Mouse (Mus musculus) thymus, adult 2 months (tissue): ENCODE results near the gene Dlx1. TPM values are rescaled to one million over a fixed set of nuclear protein-coding genes. Genes with fewer than 3 reads are reported as not detected.

Source experiments
- DNase-seq: peaks from one replicate; pipeline ENCODE4 v3.0.0; 2021
- H3K27ac ChIP-seq: fragments of 200-500 bp; 2 replicates; pipeline ENCODE4 v1.5.1; 2012; ENCODE audit warnings: low read length, control low read depth; ENCODE audit not compliant: control insufficient read depth, insufficient read depth
- H3K27me3 ChIP-seq: fragments of 200-500 bp; 2 replicates; pipeline ENCODE4 v1.6.1; 2012; ENCODE audit warnings: mild to moderate bottlenecking, low read length, moderate library complexity, mixed read lengths; ENCODE audit not compliant: control insufficient read depth, insufficient read depth
- H3K36me3 ChIP-seq: fragments of 200-500 bp; 2 replicates; pipeline ENCODE4 v1.6.1; 2012; ENCODE audit warnings: mild to moderate bottlenecking, low read length, moderate library complexity; ENCODE audit not compliant: control insufficient read depth, insufficient read depth
- H3K4me1 ChIP-seq: fragments of 200-500 bp; replicated peaks from 2 replicates; pipeline ENCODE4 v1.6.1; 2012; ENCODE audit warnings: low read length; ENCODE audit not compliant: control insufficient read depth, insufficient read depth
- H3K4me3 ChIP-seq: fragments of 200-500 bp; 2 replicates; pipeline ENCODE4 v1.5.1; 2012; ENCODE audit warnings: mild to moderate bottlenecking, low read length, control low read depth, moderate library complexity; ENCODE audit not compliant: control insufficient read depth, insufficient read depth
- CTCF ChIP-seq: fragments of 200-500 bp; IDR thresholded peaks from 2 replicates; pipeline ENCODE4 v1.5.1; 2012; ENCODE audit warnings: mild to moderate bottlenecking, control low read depth, low read length, moderate library complexity, borderline replicate concordance; ENCODE audit not compliant: control insufficient read depth, poor library complexity, insufficient read depth; ENCODE audit errors: extremely low read depth
- POLR2A ChIP-seq: fragments of 200-500 bp; IDR thresholded peaks from 2 replicates; pipeline ENCODE4 v1.6.1; 2012; ENCODE audit warnings: mild to moderate bottlenecking, low read length, control low read depth, moderate library complexity; ENCODE audit not compliant: control insufficient read depth, poor library complexity, insufficient read depth; ENCODE audit errors: extremely low read depth
- WGBS: fragments of 180-500 bp; shearing (Covaris S2); methylation state at CpG from one replicate; pipeline ENCODE4 v1.1.7; 2018; 5-methylcytosine and 5-hydroxymethylcytosine counted together
- polyA plus RNA-seq: library from polyadenylated mRNA; depleted of rRNA; stranded (reverse); fragments of >200 nt; gene quantifications from 2 replicates; pipeline ENCODE4 v1.2.3, GENCODE M21; 2012; rRNA removed

The Dlx1 gene
- 0.78 and 0.99 TPM in 2 replicates for polyA plus RNA-seq

- peak within 1 kb of the TSS; percentile 62 for H3K4me3 ChIP-seq
- TF ChIP-seq POLR2A (no peak), CTCF (no peak)
- H3K36me3 ChIP-seq = no peaks in the 10 kb centered on the region
- peaks cover 44% of the 10 kb centered on the region for H3K27me3 ChIP-seq
- no peak for DNase-seq
- no peak within 1 kb of the TSS for H3K27ac ChIP-seq
- WGBS = 10% methylated on average over 26 of the region's 26 CpGs
- H3K4me1 ChIP-seq = peaks cover 56% of the 10 kb centered on the region
Measured at GRCm38 (mm10) chr2:71528014-71528713, at the start of gene Dlx1. TSS of gene Dlx1 (plus strand) at chr2:71528113.

- WGBS = 93% methylated on average over 7 of the region's 7 CpGs
- no peaks in the 10 kb centered on the region for H3K27me3 ChIP-seq
Measured at GRCm38 (mm10) chr2:71479917-71480316, 48.0 kb upstream of the Dlx1 start.

DNA sequence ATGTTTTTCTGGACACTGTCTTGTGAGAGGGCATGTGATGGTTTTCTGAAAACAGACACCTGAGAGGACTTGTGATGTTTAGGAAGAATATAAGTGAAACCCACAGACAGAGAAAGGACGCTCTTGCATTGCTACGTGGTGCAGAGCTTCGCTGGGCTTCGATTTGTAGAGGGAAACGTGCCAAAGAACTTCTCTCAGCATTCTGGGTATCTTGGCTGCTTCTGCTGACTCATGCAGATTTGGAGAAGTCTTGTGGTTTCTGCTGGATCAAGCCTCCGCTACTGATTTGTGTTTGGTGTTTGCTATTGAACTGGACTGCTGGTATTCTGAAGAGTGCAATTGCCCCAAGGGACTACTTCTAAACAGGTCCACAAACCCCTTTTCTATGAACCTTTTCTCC is 46.1 kb upstream of the Dlx1 start:
- DNase-seq = no peak
- H3K4me1 ChIP-seq = no peaks in the 10 kb centered on the region
- H3K27me3 ChIP-seq = no peaks in the 10 kb centered on the region
- no peak overlapping the region for H3K4me3 ChIP-seq
- H3K36me3 ChIP-seq = no peaks in the 10 kb centered on the region
- H3K27ac ChIP-seq = no peak overlapping the region
- TF ChIP-seq POLR2A (no peak), CTCF (no peak)
- 26% methylated on average over 6 of the region's 6 CpGs for WGBS

More at GRCm38 (mm10) chr2:71479917-71480316, 48.0 kb upstream of the Dlx1 start:
- Histone ChIP-seq H3K4me1 (no peaks in the 10 kb centered on the region; the same call in 1 of the 2 replicates), H3K4me3 (no peak overlapping the region), H3K27ac (no peak overlapping the region), H3K36me3 (no peaks in the 10 kb centered on the region)
- TF ChIP-seq POLR2A (no peak), CTCF (no peak)
- no peak for DNase-seq

DNA sequence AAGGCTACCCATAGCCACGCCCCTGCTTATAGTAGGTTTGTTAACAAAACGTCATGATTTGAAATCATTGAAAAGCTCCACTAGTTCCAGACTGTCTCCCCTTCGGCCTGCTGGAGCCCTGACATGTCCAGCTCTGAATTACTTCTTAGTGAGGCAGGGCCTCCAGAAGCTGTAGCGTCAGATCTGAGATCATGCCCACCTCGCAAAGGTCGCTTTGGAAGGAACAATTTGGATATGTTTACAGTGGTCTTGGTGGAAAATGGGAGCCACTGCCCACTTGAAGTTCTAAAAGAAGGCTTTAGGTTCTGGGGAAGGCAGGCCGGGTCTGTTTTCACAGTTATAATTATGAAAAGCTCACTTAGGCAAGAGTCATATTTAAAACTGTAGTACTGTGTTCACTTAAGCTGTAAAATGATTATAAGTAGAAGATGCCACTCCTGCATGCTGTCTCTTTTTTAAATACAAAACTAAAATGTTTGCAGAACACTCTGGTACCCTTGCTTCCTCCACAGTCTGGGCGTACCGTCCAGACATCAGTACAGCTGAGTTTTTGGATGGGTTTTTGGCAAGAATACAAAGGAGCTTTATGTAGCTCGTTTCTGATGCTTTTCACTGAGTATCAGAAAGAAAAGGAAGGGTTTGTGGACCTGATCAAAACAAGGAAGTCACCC is 44.7 kb upstream of the Dlx1 start:
- Histone ChIP-seq H3K27me3 (no peaks in the 10 kb centered on the region), H3K27ac (no peak overlapping the region), H3K4me1 (no peaks in the 10 kb centered on the region), H3K36me3 (no peaks in the 10 kb centered on the region), H3K4me3 (no peak overlapping the region)
- 88% methylated on average over 10 of the region's 10 CpGs for WGBS
- DNase-seq = no peak
- no peak for TF ChIP-seq CTCF
- no peak for TF ChIP-seq POLR2A

- no peak overlapping the region for H3K4me3 ChIP-seq
- WGBS = 87% methylated on average over 5 of the region's 5 CpGs
Measured at GRCm38 (mm10) chr2:71483717-71484066, 44.2 kb upstream of the Dlx1 start.

GRCm38 (mm10) chr2:71491295-71491694 is 36.6 kb upstream of the Dlx1 start:
- DNase-seq = no peak
- no peaks in the 10 kb centered on the region for H3K4me1 ChIP-seq
- TF ChIP-seq CTCF (no peak), POLR2A (no peak)
- no peaks in the 10 kb centered on the region for H3K27me3 ChIP-seq
- H3K27ac ChIP-seq = no peak overlapping the region
- no peaks in the 10 kb centered on the region for H3K36me3 ChIP-seq
- H3K4me3 ChIP-seq = no peak overlapping the region

More at GRCm38 (mm10) chr2:71483717-71484066, 44.2 kb upstream of the Dlx1 start:
- TF ChIP-seq POLR2A (no peak), CTCF (no peak)
- Histone ChIP-seq H3K4me1 (no peaks in the 10 kb centered on the region), H3K36me3 (no peaks in the 10 kb centered on the region), H3K27ac (no peak overlapping the region), H3K27me3 (no peaks in the 10 kb centered on the region)
- DNase-seq = no peak
